Mouse (Mus musculus): ENCODE measurements around the gene Pcdh18. TPM values are rescaled to one million over a fixed set of nuclear protein-coding genes. Genes with fewer than 3 reads are reported as not detected.

Pcdh18 gene
- 1 to 10 TPM; 2.8 to 3.5 TPM for total RNA-seq (2021)
- long read RNA-seq, experiment 1, full-length matches to known transcripts, result 4 of 5 reads
- long read RNA-seq, experiment 1, partial matches to known transcripts, result 0 of 5 reads
- long read RNA-seq, experiment 1, other reads (novel, unspliced or antisense), result 1 of 5 reads
- long read RNA-seq, experiment 2, full-length matches to known transcripts, result 2 of 3 reads
- long read RNA-seq, experiment 2, partial matches to known transcripts, result 0 of 3 reads
- long read RNA-seq, experiment 2, other reads (novel, unspliced or antisense), result 1 of 3 reads

GRCm38 (mm10) chr3:49756870-49757625, at the start of gene Pcdh18:
TSS of gene Pcdh18 (minus strand) at chr3:49757325.
- H3K4me3 ChIP-seq, result peak within 1 kb of the TSS; percentile 58
- DNase-seq (ENCODE audit: low spot score in 2 of 2), result peak; percentile 36 to 50
- peak within 1 kb of the TSS; percentile 76 for H3K27ac ChIP-seq
- TF ChIP-seq CTCF (conservative IDR thresholded peaks at IDR 0.05), result 0 out of 2 replicates have a peak, but pooled peaks have one; percentile 27

GRCm38 (mm10) chr3:49806823-49807222, 49.7 kb upstream of the Pcdh18 start:
- TF ChIP-seq CTCF (conservative IDR thresholded peaks at IDR 0.05), result no peak
- no peak for DNase-seq (ENCODE audit: low spot score in 2 of 2)
- no peak overlapping the region for H3K27ac ChIP-seq
- H3K4me3 ChIP-seq, result no peak overlapping the region

- Histone ChIP-seq H3K27ac (no peak overlapping the region), H3K4me3 (no peak overlapping the region)
- no peak for DNase-seq (ENCODE audit: low spot score in 2 of 2)
- TF ChIP-seq CTCF (conservative IDR thresholded peaks at IDR 0.05), result no peak
Measured at GRCm38 (mm10) chr3:49805511-49805910, 48.4 kb upstream of the Pcdh18 start.

- TF ChIP-seq CTCF (conservative IDR thresholded peaks at IDR 0.05), result no peak
- no peak for DNase-seq (ENCODE audit: low spot score in 2 of 2)
- no peak overlapping the region for H3K27ac ChIP-seq
- H3K4me3 ChIP-seq, result no peak overlapping the region
Measured at GRCm38 (mm10) chr3:49788296-49788695, 31.2 kb upstream of the Pcdh18 start.

GRCm38 (mm10) chr3:49787719-49788118, 30.6 kb upstream of the Pcdh18 start:
- Histone ChIP-seq H3K27ac (no peak overlapping the region), H3K4me3 (no peak overlapping the region)
- DNase-seq (ENCODE audit: low spot score in 2 of 2), result no peak
- TF ChIP-seq CTCF (conservative IDR thresholded peaks at IDR 0.05), result no peak

GRCm38 (mm10) chr3:49768992-49769738, 12.0 kb upstream of the Pcdh18 start:
- TF ChIP-seq CTCF (conservative IDR thresholded peaks at IDR 0.05), result no peak
- H3K4me3 ChIP-seq, result no peak overlapping the region
- no peak for DNase-seq (ENCODE audit: low spot score in 2 of 2)
- no peak overlapping the region for H3K27ac ChIP-seq

- DNase-seq (ENCODE audit: low spot score in 2 of 2), result no peak
- no peak overlapping the region for H3K27ac ChIP-seq
- no peak overlapping the region for H3K4me3 ChIP-seq
- TF ChIP-seq CTCF (conservative IDR thresholded peaks at IDR 0.05), result no peak
Measured at GRCm38 (mm10) chr3:49762711-49763110, 5.6 kb upstream of the Pcdh18 start.

- Histone ChIP-seq H3K4me3 (no peak overlapping the region), H3K27ac (no peak overlapping the region)
- TF ChIP-seq CTCF (conservative IDR thresholded peaks at IDR 0.05), result no peak
- no peak for DNase-seq (ENCODE audit: low spot score in 2 of 2)
Measured at GRCm38 (mm10) chr3:49761971-49762370, 4.8 kb upstream of the Pcdh18 start.

- no peak for TF ChIP-seq CTCF (conservative IDR thresholded peaks at IDR 0.05)
- H3K27ac ChIP-seq, result peak overlapping the region; percentile 56
- DNase-seq (ENCODE audit: low spot score in 2 of 2), result no peak
- H3K4me3 ChIP-seq, result peak overlapping the region; percentile 58
Measured at GRCm38 (mm10) chr3:49757626-49758019, 498 bp upstream of the Pcdh18 start.

- H3K4me3 ChIP-seq, result peak overlapping the region; percentile 58
- peak overlapping the region; percentile 76 for H3K27ac ChIP-seq
- TF ChIP-seq CTCF (conservative IDR thresholded peaks at IDR 0.05), result peak; percentile 59
- no peak for DNase-seq (ENCODE audit: low spot score in 2 of 2)
Measured at GRCm38 (mm10) chr3:49755986-49756845, 909 bp downstream of the Pcdh18 start.

- DNase-seq (ENCODE audit: low spot score in 2 of 2), result no peak
- Histone ChIP-seq H3K4me3 (peak overlapping the region; percentile 36; the same call in 1 of the 2 replicates), H3K27ac (peak overlapping the region; percentile 14; the same call in 1 of the 2 replicates)
- no peak for TF ChIP-seq CTCF (conservative IDR thresholded peaks at IDR 0.05)
Measured at GRCm38 (mm10) chr3:49752766-49753165, 4.4 kb downstream of the Pcdh18 start.

Data from layer of hippocampus, adult 2 months (tissue).